Mouse (Mus musculus) embryonic stem cell, embryonic (primary cell): ENCODE results near the gene Olfr521.
"Not testable (repeated sequence)": the region's sequence is repeated elsewhere in the genome, so short reads cannot be mapped to it uniquely, and the experiment has no call there.

ENCODE experiments used
- CTCF ChIA-PET, 4 experiments: fragments of 300-600 bp in 2 of 4; fragments of 350-600 bp in 2 of 4; sonication (Branson Sonifier 250); formaldehyde crosslinking; loops; one replicate each; lab custom pipeline; 2022; ENCODE audit warnings: inconsistent platforms in 2 of 4; lab: Charles Lee
- POLR2A ChIA-PET, 4 experiments: fragments of 300-600 bp in 2 of 4; fragments of 350-600 bp in 2 of 4; sonication (Branson Sonifier 250); formaldehyde crosslinking; loops; one replicate each; lab custom pipeline; 2022; ENCODE audit warnings: antibody characterized with exemption in 4 of 4, inconsistent platforms in 1 of 4; lab: Charles Lee

Gene Olfr521

GRCm38 (mm10) chr7:99763207-99763606, at the start of gene Olfr521:
Gene Olfr521 (plus strand): TSS chr7:99763507.
- CTCF ChIA-PET, result interaction anchor here in 2 of 4 experiments (0.6 to 1.2 kb wide), 2 partner anchors 52 to 104 kb away, joined by 3 to 5 read pairs; partner anchors contain the start of gene Slco2b1 (in 1 of the 2)
- POLR2A ChIA-PET, result interaction anchor here in 1 of 4 experiments (1.6 kb wide), 1 partner anchor 21 kb away, joined by 4 read pairs; no protein-coding TSS in a partner anchor

GRCm38 (mm10) chr7:99716536-99716935, 46.8 kb upstream of the Olfr521 start:
- POLR2A ChIA-PET, result no interaction called here
- CTCF ChIA-PET, result no interaction called here

- ChIA-PET POLR2A (no interaction called here), CTCF (no interaction called here)
Measured at GRCm38 (mm10) chr7:99729973-99730372, 33.3 kb upstream of the Olfr521 start, which contains the start of gene Olfr520. Gene Olfr520 (plus strand): TSS chr7:99730273.

- POLR2A ChIA-PET, result interaction anchor here in 1 of 4 experiments (0.6 kb wide), 1 partner anchor 32 kb away, joined by 5 read pairs; no protein-coding TSS in a partner anchor
Measured at GRCm38 (mm10) chr7:99734612-99735011, 28.7 kb upstream of the Olfr521 start.

GRCm38 (mm10) chr7:99735491-99735890, 27.8 kb upstream of the Olfr521 start:
- CTCF ChIA-PET, POLR2A ChIA-PET: not testable (repeated sequence)

More at GRCm38 (mm10) chr7:99734612-99735011, 28.7 kb upstream of the Olfr521 start:
- CTCF ChIA-PET, result interaction anchor here in 1 of 4 experiments (1.3 kb wide), 1 partner anchor 142 kb away, joined by 4 read pairs; no protein-coding TSS in a partner anchor

GRCm38 (mm10) chr7:99739276-99739675, 24.0 kb upstream of the Olfr521 start:
- CTCF ChIA-PET, result interaction anchor here in 1 of 4 experiments (0.6 kb wide), 1 partner anchor 13 kb away, joined by 3 read pairs; no protein-coding TSS in a partner anchor
- POLR2A ChIA-PET, result no interaction called here

- CTCF ChIA-PET, result interaction anchor here in 1 of 4 experiments (0.5 kb wide), 1 partner anchor 407 kb away, joined by 5 read pairs; no protein-coding TSS in a partner anchor
- POLR2A ChIA-PET, result no interaction called here
Measured at GRCm38 (mm10) chr7:99781385-99781784, 18.1 kb downstream of the Olfr521 start.

- ChIA-PET POLR2A (interaction anchor here in 1 of 4 experiments (1.5 kb wide), 1 partner anchor 9 kb away, joined by 3 read pairs; no protein-coding TSS in a partner anchor), CTCF (no interaction called here)
Measured at GRCm38 (mm10) chr7:99781916-99782315, 18.6 kb downstream of the Olfr521 start.

GRCm38 (mm10) chr7:99783421-99783820, 20.1 kb downstream of the Olfr521 start:
- POLR2A ChIA-PET, result interaction anchor here in 2 of 4 experiments (0.6 to 1.5 kb wide), 2 partner anchors 11 to 89 kb away, joined by 3 to 8 read pairs; no protein-coding TSS in a partner anchor

GRCm38 (mm10) chr7:99785553-99785952, 22.2 kb downstream of the Olfr521 start:
- ChIA-PET CTCF (no interaction called here), POLR2A (no interaction called here)

More at GRCm38 (mm10) chr7:99783421-99783820, 20.1 kb downstream of the Olfr521 start:
- CTCF ChIA-PET, result no interaction called here

GRCm38 (mm10) chr7:99786774-99787173, 23.5 kb downstream of the Olfr521 start:
- CTCF ChIA-PET, result no interaction called here

GRCm38 (mm10) chr7:99787935-99788334, 24.6 kb downstream of the Olfr521 start:
- ChIA-PET POLR2A (interaction anchor here in 2 of 4 experiments (0.6 to 0.7 kb wide), 2 partner anchors 9 to 1631 kb away, joined by 4 read pairs; no protein-coding TSS in a partner anchor), CTCF (interaction anchor here in 3 of 4 experiments (0.6 to 1.8 kb wide), 4 partner anchors 9 to 402 kb away, joined by 3 to 7 read pairs (median 6); no protein-coding TSS in a partner anchor)

More at GRCm38 (mm10) chr7:99786774-99787173, 23.5 kb downstream of the Olfr521 start:
- POLR2A ChIA-PET, result no interaction called here

GRCm38 (mm10) chr7:99788563-99788962, 25.3 kb downstream of the Olfr521 start:
- POLR2A ChIA-PET, result interaction anchor here in 2 of 4 experiments (0.6 to 0.7 kb wide), 3 partner anchors 8 to 1630 kb away, joined by 3 to 4 read pairs (median 4); no protein-coding TSS in a partner anchor
- CTCF ChIA-PET, result interaction anchor here (0.5 to 1.8 kb wide), 10 partner anchors 129 to 874 kb away, joined by 3 to 7 read pairs (median 4); no protein-coding TSS in a partner anchor

GRCm38 (mm10) chr7:99790816-99791215, 27.5 kb downstream of the Olfr521 start:
- POLR2A ChIA-PET, result no interaction called here
- CTCF ChIA-PET, result interaction anchor here in 1 of 4 experiments (0.7 kb wide), 1 partner anchor 22 kb away, joined by 3 read pairs; no protein-coding TSS in a partner anchor

- CTCF ChIA-PET, result interaction anchor here in 1 of 4 experiments (2.2 kb wide), 1 partner anchor 19 kb away, joined by 7 read pairs; no protein-coding TSS in a partner anchor
- POLR2A ChIA-PET, result interaction anchor here in 1 of 4 experiments (0.6 kb wide), 1 partner anchor 19 kb away, joined by 3 read pairs; no protein-coding TSS in a partner anchor
Measured at GRCm38 (mm10) chr7:99794096-99794495, 30.8 kb downstream of the Olfr521 start.

GRCm38 (mm10) chr7:99795192-99795981, 32.1 kb downstream of the Olfr521 start:
- ChIA-PET POLR2A (no interaction called here), CTCF (interaction anchor here in 3 of 4 experiments (0.5 to 2.2 kb wide), 6 partner anchors 18 to 325 kb away, joined by 3 to 7 read pairs (median 3); no protein-coding TSS in a partner anchor)

- CTCF ChIA-PET, result interaction anchor here in 3 of 4 experiments (0.6 to 2.1 kb wide), 7 partner anchors 9 to 297 kb away, joined by 3 to 6 read pairs (median 3); no protein-coding TSS in a partner anchor
- POLR2A ChIA-PET, result interaction anchor here in 1 of 4 experiments (0.8 kb wide), 1 partner anchor 8 kb away, joined by 4 read pairs; no protein-coding TSS in a partner anchor
Measured at GRCm38 (mm10) chr7:99796471-99796870, 33.2 kb downstream of the Olfr521 start.

GRCm38 (mm10) chr7:99797261-99797660, 34.0 kb downstream of the Olfr521 start:
- POLR2A ChIA-PET, result interaction anchor here in 1 of 4 experiments (0.8 kb wide), 1 partner anchor 9 kb away, joined by 4 read pairs; no protein-coding TSS in a partner anchor
- CTCF ChIA-PET, result interaction anchor here in 3 of 4 experiments (0.6 to 2.1 kb wide), 8 partner anchors 10 to 297 kb away, joined by 3 to 6 read pairs (median 4); no protein-coding TSS in a partner anchor
